ENCODE assay signal across 30 mouse cellular contexts in genomic region chr10:83068466-83068865, GRCm38 (mm10).
A peak's percentile ranks its signal among the peaks of the same experiment; 100 is the strongest.
DNase-seq lines count a peak whose midpoint lies in the region; ATAC-seq lines count a peak whose summit lies in the region.
"Had no signal": no experiment of that assay in that cellular context is flagged by ENCODE, and none has a peak within 500 bp of the region (broad histone marks: within the 10 kb centered on the region; RNA-seq: fewer than 3 reads in every experiment).

No protein-coding gene starts in this region.

- H3K9me3 ChIP-seq in midbrain, embryonic 10.5 days (replicated peaks), result no peaks in the 10 kb centered on the region
- no peaks in the 10 kb centered on the region for H3K9me3 ChIP-seq in midbrain, embryonic 11.5 days (ENCODE audit: control insufficient read depth, low read length)
- H3K9me3 ChIP-seq: embryonic facial prominence, embryonic 13.5 days; forebrain, embryonic 10.5 days; forebrain, embryonic 15.5 days; heart, embryonic 13.5 days; hindbrain, embryonic 10.5 days; hindbrain, embryonic 15.5 days; limb, embryonic 12.5 days; liver, embryonic 15.5 days; midbrain, embryonic 13.5 days; neural tube, embryonic 13.5 days had no signal

- H3K9ac ChIP-seq in midbrain, embryonic 11.5 days (ENCODE audit: low read length), result no peak overlapping the region
- H3K9ac ChIP-seq: embryonic facial prominence, embryonic 13.5 days; forebrain, embryonic 15.5 days; heart, embryonic 13.5 days; hindbrain, embryonic 15.5 days; limb, embryonic 12.5 days; liver, embryonic 15.5 days; lung, embryonic 14.5 days; midbrain, embryonic 13.5 days; neural tube, embryonic 13.5 days had no signal

- no peak overlapping the region for H3K4me3 ChIP-seq in midbrain, embryonic 10.5 days
- H3K4me3 ChIP-seq in midbrain, embryonic 11.5 days (ENCODE audit: low read depth, low read length), result no peak overlapping the region
- H3K4me3 ChIP-seq: embryonic facial prominence, embryonic 13.5 days; forebrain, embryonic 10.5 days; forebrain, embryonic 15.5 days; gastrocnemius, adult 2 months; heart, adult 2 months; heart, embryonic 13.5 days; hindbrain, embryonic 10.5 days; hindbrain, embryonic 15.5 days; layer of hippocampus, adult 2 months; left cerebral cortex, adult 2 months; limb, embryonic 12.5 days; liver, embryonic 15.5 days; midbrain, embryonic 13.5 days; neural tube, embryonic 13.5 days had no signal

- 0 out of 2 replicates have a peak, but pooled peaks have one; percentile 12 for ATAC-seq in cerebellum, adult (ENCODE audit: insufficient number of reproducible peaks, low FRiP score, low TSS enrichment)
- ATAC-seq in midbrain, embryonic 11.5 days (ENCODE audit: low FRiP score), result no peak
- ATAC-seq: forebrain, embryonic 15.5 days; inflammation-experienced regulatory T-cells, adult 6 months; midbrain, embryonic 13.5 days had no signal

- intact Hi-C loops in gastrocnemius, postnatal 36 days (cut with DNase I), result no loop called here

- H3K27me3 ChIP-seq in midbrain, embryonic 10.5 days (ENCODE audit: low read depth, poor library complexity, severe bottlenecking), result no peaks in the 10 kb centered on the region
- H3K27me3 ChIP-seq in midbrain, embryonic 11.5 days (ENCODE audit: control insufficient read depth, insufficient read depth, low read length), result no peaks in the 10 kb centered on the region
- H3K27me3 ChIP-seq: embryonic facial prominence, embryonic 13.5 days; forebrain, embryonic 15.5 days; heart, embryonic 13.5 days; hindbrain, embryonic 15.5 days; liver, embryonic 15.5 days; midbrain, embryonic 13.5 days; neural tube, embryonic 13.5 days had no signal

- H3K4me2 ChIP-seq in midbrain, embryonic 11.5 days, result no peak overlapping the region
- H3K4me2 ChIP-seq: embryonic facial prominence, embryonic 13.5 days; forebrain, embryonic 15.5 days; heart, embryonic 13.5 days; hindbrain, embryonic 15.5 days; limb, embryonic 12.5 days; liver, embryonic 15.5 days; lung, embryonic 14.5 days; midbrain, embryonic 13.5 days; neural tube, embryonic 13.5 days had no signal

- 86% methylated on average over 8 of the region's 8 CpGs for WGBS in midbrain, embryonic 10.5 days
- 79% methylated on average over 8 of the region's 8 CpGs for WGBS in midbrain, embryonic 11.5 days

- peak overlapping the region; percentile 6; the same call in 1 of the 2 replicates for H3K27ac ChIP-seq in midbrain, embryonic 10.5 days (replicated peaks)
- H3K27ac ChIP-seq in midbrain, embryonic 11.5 days (ENCODE audit: low read depth, low read length), result no peak overlapping the region
- H3K27ac ChIP-seq: embryonic facial prominence, embryonic 13.5 days; forebrain, embryonic 10.5 days; forebrain, embryonic 15.5 days; gastrocnemius, adult 2 months; heart, adult 2 months; heart, embryonic 13.5 days; hindbrain, embryonic 10.5 days; hindbrain, embryonic 15.5 days; kidney, postnatal 0 days; left cerebral cortex, adult 2 months; limb, embryonic 12.5 days; liver, embryonic 15.5 days; midbrain, embryonic 13.5 days; neural tube, embryonic 13.5 days had no signal

- H3K36me3 ChIP-seq in midbrain, embryonic 10.5 days, result no peaks in the 10 kb centered on the region
- no peaks in the 10 kb centered on the region for H3K36me3 ChIP-seq in midbrain, embryonic 11.5 days (ENCODE audit: control insufficient read depth, insufficient read depth, low read length)
- H3K36me3 ChIP-seq: embryonic facial prominence, embryonic 13.5 days; forebrain, embryonic 10.5 days; forebrain, embryonic 15.5 days; heart, embryonic 13.5 days; hindbrain, embryonic 10.5 days; hindbrain, embryonic 15.5 days; limb, embryonic 12.5 days; liver, embryonic 15.5 days; midbrain, embryonic 13.5 days; neural tube, embryonic 13.5 days had no signal

- peaks cover 50% of the 10 kb centered on the region for H3K4me1 ChIP-seq in midbrain, embryonic 10.5 days
- peaks cover 7% of the 10 kb centered on the region for H3K4me1 ChIP-seq in midbrain, embryonic 11.5 days (ENCODE audit: control insufficient read depth, insufficient read depth, low read length)
- H3K4me1 ChIP-seq: hindbrain, embryonic 15.5 days; midbrain, embryonic 13.5 days had no signal

- DNase-seq in cerebellum, adult 18-20 months, result no peak
- DNase-seq in kidney, adult 18-20 months, result peak; percentile 25
- DNase-seq in kidney, postnatal 25 days, result no peak
- no peak for DNase-seq in midbrain, embryonic 10.5 days (ENCODE audit: low spot score)
- DNase-seq in midbrain, embryonic 11.5 days (ENCODE audit: low spot score, missing footprints), result no peak
- DNase-seq in spleen, postnatal 36 days (ENCODE audit: low spot score in 2 of 2), result peak; percentile 29 to 47
- DNase-seq in gastrocnemius, postnatal 36 days, result no peak
- DNase-seq: adrenal gland, postnatal 25 days; cerebellum, adult 8-10 months; gastrocnemius, adult 2 months; heart, adult 2 months; heart, postnatal 10 days; lung, embryonic 14.5 days; lung, postnatal 14 days; thymus, postnatal 4 days had no signal

Comparison
In these comparisons a context has a peak if more than half of its experiments do, and no peak if none do; other contexts are left out.
1. DNase-seq: peak in kidney, adult 18-20 months (single experiment) and spleen, postnatal 36 days (2 of 2); none in cerebellum, adult 18-20 months (0 of 2), kidney, postnatal 25 days (0 of 2), midbrain, embryonic 10.5 days (single experiment), midbrain, embryonic 11.5 days (single experiment) and gastrocnemius, postnatal 36 days (0 of 2).